Mouse (Mus musculus) E14TG2a.4 (cell line): ENCODE measurements around the gene Zw10.
A peak's percentile ranks its signal among the peaks of the same experiment; 100 is the strongest.

Experiments
- CTCF ChIP-seq: conservative IDR thresholded peaks from 2 replicates; pipeline ENCODE4 v1.5.1; 2014; ENCODE audit warnings: low read length
- NANOG ChIP-seq: IDR thresholded peaks from 2 replicates; pipeline ENCODE4 v1.6.1; 2014; ENCODE audit warnings: borderline replicate concordance, low read length, mixed read lengths

GRCm38 (mm10) chr9:49081561-49081960 is 26.1 kb downstream of the Zw10 start:
- TF ChIP-seq CTCF, result peak; percentile 76
- TF ChIP-seq NANOG, result no peak
